Mouse (Mus musculus) hindbrain, embryonic 10.5 days (tissue): Measurements from ENCODE around the gene Tmem184b. TPM values are rescaled to one million over a fixed set of nuclear protein-coding genes. Genes with fewer than 3 reads are reported as not detected.

Experiments used
- DNase-seq: peaks from one replicate; pipeline ENCODE4 v3.0.0-alpha.2; 2017; ENCODE audit warnings: low spot score
- H3K27ac ChIP-seq: fragments of 300-500 bp; sonication (generic); 2 replicates; pipeline ENCODE4 v1.5.1; 2016; ENCODE audit warnings: mild to moderate bottlenecking, moderate library complexity
- H3K27me3 ChIP-seq: fragments of 300-500 bp; sonication (generic); 2 replicates; pipeline ENCODE4 v1.6.1; 2016; ENCODE audit warnings: mild to moderate bottlenecking; ENCODE audit not compliant: poor library complexity, insufficient read depth, severe bottlenecking
- H3K36me3 ChIP-seq: fragments of 300-500 bp; sonication (generic); 2 replicates; pipeline ENCODE4 v1.6.1; 2016; ENCODE audit warnings: mild to moderate bottlenecking, moderate library complexity
- H3K4me1 ChIP-seq: fragments of 300-500 bp; sonication (generic); replicated peaks from 2 replicates; pipeline ENCODE4 v1.6.1; 2016; ENCODE audit warnings: mild to moderate bottlenecking
- H3K4me3 ChIP-seq: fragments of 300-500 bp; sonication (generic); 2 replicates; pipeline ENCODE4 v1.5.1; 2016; ENCODE audit warnings: mild to moderate bottlenecking, moderate library complexity
- H3K9me3 ChIP-seq: fragments of 300-500 bp; sonication (generic); 2 replicates; pipeline ENCODE4 v1.6.1; 2016; ENCODE audit warnings: mild to moderate bottlenecking, moderate library complexity
- WGBS: fragments of 180-500 bp; shearing (Covaris S2); methylation state at CpG from one replicate; pipeline ENCODE4 v1.1.7; 2016; 5-methylcytosine and 5-hydroxymethylcytosine counted together
- polyA plus RNA-seq: library from polyadenylated mRNA; unstranded; fragments of >200 nt; fragmentation: Nextera tagmentation; extraction: Ambion mirVana; gene quantifications from 2 replicates; pipeline ENCODE4 v1.2.1, GENCODE M21; 2016

Gene Tmem184b
- polyA plus RNA-seq, 1 experiment from 2014 or later, result 54.8 TPM

- 66% methylated on average over 15 of the region's 15 CpGs for WGBS
- no peak overlapping the region for H3K4me3 ChIP-seq
- no peaks in the 10 kb centered on the region for H3K27me3 ChIP-seq
- H3K9me3 ChIP-seq, result no peaks in the 10 kb centered on the region
- H3K27ac ChIP-seq, result peak overlapping the region; percentile 41; the same call in 1 of the 2 replicates
- peaks cover 36% of the 10 kb centered on the region for H3K4me1 ChIP-seq
- no peak for DNase-seq
- H3K36me3 ChIP-seq, result peaks cover 86% of the 10 kb centered on the region
Measured at GRCm38 (mm10) chr15:79369452-79370280, 33.7 kb downstream of the Tmem184b start.

GRCm38 (mm10) chr15:79368861-79369440 lies 34.4 kb downstream of the Tmem184b start:
- peaks cover 86% of the 10 kb centered on the region for H3K36me3 ChIP-seq
- H3K27me3 ChIP-seq, result no peaks in the 10 kb centered on the region
- H3K9me3 ChIP-seq, result no peaks in the 10 kb centered on the region
- WGBS, result 87% methylated on average over 8 of the region's 8 CpGs
- peak overlapping the region; percentile 57 for H3K27ac ChIP-seq
- H3K4me1 ChIP-seq, result peaks cover 37% of the 10 kb centered on the region
- H3K4me3 ChIP-seq, result no peak overlapping the region
- DNase-seq, result no peak

- Histone ChIP-seq H3K9me3 (no peaks in the 10 kb centered on the region), H3K4me1 (peaks cover 40% of the 10 kb centered on the region), H3K36me3 (peaks cover 86% of the 10 kb centered on the region), H3K27me3 (no peaks in the 10 kb centered on the region), H3K4me3 (no peak overlapping the region), H3K27ac (peak overlapping the region; percentile 57)
- 68% methylated on average over 14 of the region's 14 CpGs for WGBS
- DNase-seq, result no peak
Measured at GRCm38 (mm10) chr15:79368313-79368811, 35.0 kb downstream of the Tmem184b start.

GRCm38 (mm10) chr15:79366402-79366801 lies 37.0 kb downstream of the Tmem184b start:
- H3K4me3 ChIP-seq, result no peak overlapping the region
- H3K36me3 ChIP-seq, result peaks cover 89% of the 10 kb centered on the region
- H3K4me1 ChIP-seq, result peaks cover 47% of the 10 kb centered on the region
- no peaks in the 10 kb centered on the region for H3K27me3 ChIP-seq
- H3K9me3 ChIP-seq, result no peaks in the 10 kb centered on the region
- no peak for DNase-seq
- no peak overlapping the region for H3K27ac ChIP-seq
- 94% methylated on average over 5 of the region's 5 CpGs for WGBS

- no peaks in the 10 kb centered on the region for H3K27me3 ChIP-seq
- WGBS, result 96% methylated on average over 12 of the region's 12 CpGs
- DNase-seq, result no peak
- no peaks in the 10 kb centered on the region for H3K9me3 ChIP-seq
- H3K27ac ChIP-seq, result no peak overlapping the region
- H3K4me3 ChIP-seq, result no peak overlapping the region
- H3K4me1 ChIP-seq, result peaks cover 50% of the 10 kb centered on the region
- peaks cover 93% of the 10 kb centered on the region for H3K36me3 ChIP-seq
Measured at GRCm38 (mm10) chr15:79365068-79365467, 38.3 kb downstream of the Tmem184b start.

- H3K36me3 ChIP-seq, result peaks cover 88% of the 10 kb centered on the region
- no peaks in the 10 kb centered on the region for H3K9me3 ChIP-seq
- no peak overlapping the region for H3K27ac ChIP-seq
- H3K27me3 ChIP-seq, result no peaks in the 10 kb centered on the region
- no peak overlapping the region for H3K4me3 ChIP-seq
- H3K4me1 ChIP-seq, result peaks cover 43% of the 10 kb centered on the region
- DNase-seq, result no peak
- 68% methylated on average over 6 of the region's 6 CpGs for WGBS
Measured at GRCm38 (mm10) chr15:79364120-79364519, 39.2 kb downstream of the Tmem184b start.

GRCm38 (mm10) chr15:79361023-79361422 lies 42.3 kb downstream of the Tmem184b start:
- Histone ChIP-seq H3K36me3 (peaks cover 59% of the 10 kb centered on the region), H3K27me3 (peaks cover 20% of the 10 kb centered on the region), H3K9me3 (no peaks in the 10 kb centered on the region), H3K27ac (peak overlapping the region; percentile 40), H3K4me1 (peaks cover 53% of the 10 kb centered on the region), H3K4me3 (no peak overlapping the region)
- 71% methylated on average over 4 of the region's 4 CpGs for WGBS
- DNase-seq, result no peak

GRCm38 (mm10) chr15:79360371-79360770 lies 43.0 kb downstream of the Tmem184b start:
- no peak for DNase-seq
- peaks cover 51% of the 10 kb centered on the region for H3K4me1 ChIP-seq
- no peaks in the 10 kb centered on the region for H3K9me3 ChIP-seq
- no peak overlapping the region for H3K4me3 ChIP-seq
- peaks cover 53% of the 10 kb centered on the region for H3K36me3 ChIP-seq
- H3K27me3 ChIP-seq, result peaks cover 26% of the 10 kb centered on the region
- 76% methylated on average over 7 of the region's 7 CpGs for WGBS
- H3K27ac ChIP-seq, result no peak overlapping the region

- H3K27ac ChIP-seq, result no peak overlapping the region
- WGBS, result 53% methylated on average over 6 of the region's 6 CpGs
- DNase-seq, result no peak
Measured at GRCm38 (mm10) chr15:79359954-79360353, 43.4 kb downstream of the Tmem184b start.

GRCm38 (mm10) chr15:79357974-79358690 lies 45.2 kb downstream of the Tmem184b start:
- H3K36me3 ChIP-seq, result peaks cover 30% of the 10 kb centered on the region
- peaks cover 49% of the 10 kb centered on the region for H3K4me1 ChIP-seq
- WGBS, result 40% methylated on average over 12 of the region's 12 CpGs
- peak overlapping the region; percentile 59 for H3K4me3 ChIP-seq
- H3K9me3 ChIP-seq, result no peaks in the 10 kb centered on the region
- peaks cover 30% of the 10 kb centered on the region for H3K27me3 ChIP-seq
- no peak for DNase-seq
- peak overlapping the region; percentile 76 for H3K27ac ChIP-seq

More at GRCm38 (mm10) chr15:79359954-79360353, 43.4 kb downstream of the Tmem184b start:
- H3K4me1 ChIP-seq, result peaks cover 51% of the 10 kb centered on the region
- no peak overlapping the region for H3K4me3 ChIP-seq
- no peaks in the 10 kb centered on the region for H3K9me3 ChIP-seq
- peaks cover 30% of the 10 kb centered on the region for H3K27me3 ChIP-seq
- peaks cover 48% of the 10 kb centered on the region for H3K36me3 ChIP-seq

- Histone ChIP-seq H3K4me3 (peak overlapping the region; percentile 59), H3K27me3 (peaks cover 30% of the 10 kb centered on the region), H3K27ac (peak overlapping the region; percentile 76), H3K4me1 (peaks cover 56% of the 10 kb centered on the region), H3K9me3 (no peaks in the 10 kb centered on the region), H3K36me3 (peaks cover 22% of the 10 kb centered on the region)
- under 1% methylated on average over 77 of the region's 77 CpGs for whole genome bisulfite sequencing
- peak; percentile 85 for DNase-seq
Measured at GRCm38 (mm10) chr15:79357036-79357911, 46.1 kb downstream of the Tmem184b start.

- Histone ChIP-seq H3K4me3 (peak overlapping the region; percentile 59), H3K27ac (no peak overlapping the region), H3K36me3 (peaks cover 14% of the 10 kb centered on the region), H3K9me3 (no peaks in the 10 kb centered on the region), H3K27me3 (peaks cover 30% of the 10 kb centered on the region), H3K4me1 (peaks cover 59% of the 10 kb centered on the region)
- 80% methylated on average over 8 of the region's 8 CpGs for WGBS
- no peak for DNase-seq
Measured at GRCm38 (mm10) chr15:79356481-79356880, 46.9 kb downstream of the Tmem184b start.
